Mouse (Mus musculus) bone marrow macrophage, adult 2 months (primary cell): ENCODE results near the gene Hsd3b5.

ENCODE experiments used
- CTCF ChIP-seq: IDR thresholded peaks from 2 replicates; pipeline ENCODE4 v1.5.1; 2012; ENCODE audit warnings: low read depth, mild to moderate bottlenecking, low read length, moderate library complexity
- POLR2A ChIP-seq: IDR thresholded peaks from 2 replicates; pipeline ENCODE4 v1.6.1; 2012; ENCODE audit warnings: mild to moderate bottlenecking, low read depth, low read length, borderline replicate concordance

DNA sequence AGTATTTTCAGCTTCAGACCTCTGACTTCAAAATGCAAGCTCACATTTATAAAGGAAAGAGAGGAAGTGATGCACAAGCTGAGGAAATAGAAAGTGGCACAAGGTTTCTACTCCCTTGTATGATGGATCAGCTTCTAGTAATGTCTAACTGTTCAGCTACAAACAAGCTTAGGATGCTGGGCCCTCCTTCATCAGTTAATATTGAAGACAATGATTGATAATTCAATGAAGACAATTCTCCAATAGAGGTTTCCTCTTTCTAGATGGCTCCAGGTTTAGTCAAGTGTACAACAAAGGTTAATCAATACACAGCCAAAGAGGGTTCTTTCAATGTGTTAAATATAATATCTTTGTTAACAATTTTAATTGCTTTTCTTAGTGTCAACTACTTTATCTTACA is 41.3 kb downstream of the Hsd3b5 start, which contains the start of gene Gm10681:
- TF ChIP-seq CTCF: no peak
- TF ChIP-seq POLR2A: no peak
